Mouse (Mus musculus): ENCODE data around the gene Ccdc6. TPM values are rescaled to one million over a fixed set of nuclear protein-coding genes. Genes with fewer than 3 reads are reported as not detected.
"Not testable (repeated sequence)": the region's sequence is repeated elsewhere in the genome, so short reads cannot be mapped to it uniquely, and the experiment has no call there.

Ccdc6 gene
- polyA plus RNA-seq, 1 experiment = 22.8 TPM

DNA sequence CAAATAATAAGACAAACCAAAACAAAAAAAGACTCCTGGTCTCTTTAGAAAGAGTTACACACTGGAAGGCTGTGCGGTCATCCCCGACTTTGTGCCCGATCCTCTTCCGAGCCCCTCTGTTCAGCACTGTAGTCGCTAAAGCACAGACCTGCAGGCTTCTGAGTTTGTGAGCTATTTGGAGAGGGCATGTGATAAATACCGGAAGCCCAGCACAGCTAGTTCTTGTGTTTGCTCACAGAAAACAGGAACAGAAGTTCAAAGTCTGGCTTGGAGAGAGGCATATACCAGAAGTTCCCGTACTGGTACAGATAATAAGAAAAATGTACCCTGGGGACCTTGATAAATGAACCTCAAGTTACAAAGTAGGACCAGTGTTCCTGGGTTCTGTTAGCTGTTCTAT, 98.4 kb downstream of the Ccdc6 start:
- no peak for DNase-seq (ENCODE audit: low read depth, low spot score)
- WGBS = 52% methylated on average over 7 of the region's 7 CpGs

DNA sequence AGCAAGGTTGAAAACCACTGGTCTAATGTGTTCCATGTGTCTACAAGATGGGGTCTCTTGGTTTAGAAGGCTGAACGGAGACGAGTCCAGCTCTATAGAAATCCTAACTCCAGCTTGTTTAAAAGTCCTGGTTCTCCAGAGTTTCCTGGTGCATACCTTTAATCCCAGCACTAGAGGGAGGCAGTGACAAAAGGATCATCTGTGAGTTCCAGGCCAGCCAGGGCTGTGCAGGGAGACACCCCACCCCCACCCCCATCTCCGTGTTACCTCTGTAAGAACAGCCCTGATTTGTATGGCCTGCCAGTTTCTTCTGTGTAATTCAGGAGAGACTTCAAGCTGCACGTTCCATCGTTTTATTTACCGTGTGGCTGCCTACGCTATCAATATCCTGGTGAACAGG, 98.9 kb downstream of the Ccdc6 start:
- WGBS = 47% methylated on average over 7 of the region's 7 CpGs
- DNase-seq (ENCODE audit: low read depth, low spot score) = no peak

DNA sequence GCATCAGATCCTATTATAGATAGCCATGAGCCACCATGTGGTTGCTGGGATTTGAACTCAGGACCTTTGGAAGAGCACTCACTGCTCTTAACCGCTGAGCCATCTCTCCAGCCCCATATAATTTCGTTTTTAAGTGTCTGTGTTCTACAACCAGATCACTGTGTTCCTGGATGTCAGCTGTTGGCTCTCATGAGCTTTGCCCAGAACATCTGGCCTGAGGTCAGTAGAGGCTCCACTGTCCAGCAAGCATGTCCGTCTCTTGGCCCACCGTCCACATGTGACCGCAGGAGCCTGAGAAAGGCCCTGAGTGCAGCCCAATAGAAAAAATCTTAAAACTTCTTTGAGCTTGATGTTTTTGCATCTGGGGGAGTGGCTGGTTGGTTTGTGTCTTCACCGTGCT, 99.7 kb downstream of the Ccdc6 start:
- 81% methylated on average over 6 of the region's 6 CpGs for WGBS
- DNase-seq (ENCODE audit: low read depth, low spot score) = no peak

DNA sequence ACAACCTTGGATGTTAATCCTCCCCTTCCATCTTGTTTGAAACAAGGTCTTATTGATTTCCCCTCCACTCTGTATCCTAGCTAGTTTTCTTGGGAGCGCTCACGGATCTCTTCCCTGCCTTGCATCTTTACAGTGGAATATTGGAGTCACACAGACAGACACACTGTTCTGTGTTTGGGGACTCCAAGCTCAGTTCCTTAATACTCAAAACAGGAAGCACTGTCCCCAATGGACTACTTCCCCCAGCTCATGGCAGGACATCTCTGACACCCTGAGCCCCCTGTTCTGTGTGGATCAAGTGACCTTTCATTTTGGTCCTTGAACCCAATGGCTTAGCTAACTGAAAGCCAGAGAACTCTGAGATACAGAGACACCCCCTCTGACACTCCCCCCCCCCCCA, 100.7 kb downstream of the Ccdc6 start:
- WGBS = 84% methylated on average over 2 of the region's 2 CpGs
- DNase-seq (ENCODE audit: low read depth, low spot score) = no peak

DNA sequence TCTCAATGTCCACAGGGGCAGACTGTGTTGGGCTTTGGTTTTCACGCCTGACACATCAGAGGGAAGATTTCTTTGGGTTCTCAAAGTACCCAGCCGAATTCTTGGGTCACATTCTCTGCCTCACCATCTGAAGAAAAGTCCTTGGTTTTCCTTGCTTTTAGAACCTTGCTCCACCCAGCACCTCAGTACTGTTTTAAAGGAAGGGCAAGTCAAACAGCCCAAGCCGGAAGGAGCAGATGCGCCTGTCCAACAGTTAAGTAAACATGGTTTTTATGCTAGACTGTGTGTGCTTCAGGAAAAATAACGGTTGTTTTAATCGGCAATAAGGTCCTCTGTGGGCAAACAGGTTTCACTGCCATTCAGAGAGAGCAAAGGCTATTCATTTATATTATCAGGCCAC, 101.1 kb downstream of the Ccdc6 start:
- WGBS = 22% methylated on average over 6 of the region's 6 CpGs
- DNase-seq (ENCODE audit: low read depth, low spot score) = no peak

DNA sequence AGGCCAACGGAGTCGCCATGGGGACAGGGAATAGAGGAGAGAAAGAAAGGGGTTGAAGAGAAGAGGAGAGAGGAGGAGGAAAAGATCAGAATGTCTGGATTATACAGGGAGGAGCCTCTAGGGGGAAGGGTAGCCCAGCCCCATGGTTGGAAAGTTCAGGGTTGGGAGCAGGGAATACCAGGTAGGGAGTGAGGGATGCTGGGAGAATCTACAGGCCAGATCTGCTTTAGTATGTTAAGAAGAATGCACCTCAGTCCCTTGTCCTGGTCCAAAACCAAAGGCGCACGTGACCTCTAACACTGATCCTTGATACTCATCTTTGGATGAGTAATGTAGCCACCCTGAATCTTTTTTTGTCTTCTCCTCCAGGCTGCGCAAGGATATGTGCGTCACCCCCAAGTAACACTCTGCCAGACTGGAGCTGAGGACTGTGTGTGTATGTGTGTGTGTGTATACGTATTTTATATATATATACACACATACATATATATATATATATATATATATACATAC, 102.1 kb downstream of the Ccdc6 start:
- WGBS = 89% methylated on average over 7 of the region's 7 CpGs
- DNase-seq (ENCODE audit: low read depth, low spot score) = no peak

DNA sequence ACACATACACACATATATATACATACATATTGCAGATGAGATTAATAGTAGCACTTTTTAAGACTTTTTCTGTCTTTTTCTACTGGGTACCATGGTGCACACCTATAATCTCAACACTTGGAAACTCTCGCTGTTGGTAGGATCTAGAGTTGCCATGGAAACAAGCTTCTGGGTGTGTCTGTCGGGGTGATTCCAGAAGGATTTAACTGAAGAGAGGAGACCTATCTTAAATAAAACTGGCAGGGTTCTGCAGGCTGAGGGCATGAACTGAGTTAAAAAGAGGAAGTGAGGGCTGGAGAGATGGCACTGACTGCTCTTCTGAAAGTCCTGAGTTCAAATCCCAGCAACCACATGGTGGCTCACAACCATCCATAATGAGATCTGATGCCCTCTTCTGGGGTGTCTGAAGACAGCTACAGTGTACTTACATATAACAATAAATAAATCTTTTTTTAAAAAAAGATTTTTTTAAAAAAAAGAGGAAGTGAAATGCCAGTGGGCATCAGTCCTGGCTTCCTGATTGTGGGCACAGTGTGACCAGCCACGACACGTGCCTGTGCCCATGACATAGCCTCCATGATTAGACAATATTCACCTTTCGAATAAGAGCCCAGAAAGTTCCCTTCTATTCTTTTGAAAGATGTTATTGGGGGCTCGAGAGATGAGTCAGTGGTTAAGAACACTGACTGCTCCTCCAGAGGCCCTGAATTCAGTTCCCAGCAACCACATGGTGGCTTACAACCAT, 102.7 kb downstream of the Ccdc6 start:
- WGBS = 85% methylated on average over 6 of the region's 6 CpGs
- DNase-seq (ENCODE audit: low read depth, low spot score) = no peak

DNA sequence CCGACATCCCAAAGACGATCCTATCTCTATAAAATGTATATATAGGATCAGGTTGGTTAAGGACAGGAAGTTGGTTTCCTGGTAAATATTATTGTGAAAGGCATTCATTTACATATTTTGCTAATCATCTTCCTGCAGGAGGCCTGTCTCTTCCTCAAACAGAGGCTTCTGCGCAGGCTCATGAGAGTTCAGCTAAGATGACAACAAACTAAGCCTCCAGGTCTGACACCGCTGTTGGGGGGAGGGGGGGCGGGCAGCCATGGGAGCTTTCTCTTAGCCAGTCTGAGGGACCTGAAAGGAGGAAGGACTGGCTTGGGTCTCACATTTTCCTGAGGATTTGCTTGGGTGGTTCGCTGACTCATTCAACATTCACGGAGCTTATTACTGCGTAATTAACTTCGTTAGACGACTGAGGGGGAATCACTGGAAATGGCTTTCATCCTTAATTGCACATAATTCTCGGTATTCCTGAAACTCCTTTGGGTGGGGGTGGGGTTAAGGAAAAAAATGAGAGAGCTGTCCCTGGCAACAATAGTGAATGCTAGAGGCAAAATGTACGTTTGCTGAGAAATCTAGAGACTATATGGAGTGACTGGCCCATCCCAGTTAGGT, 104.1 kb downstream of the Ccdc6 start:
- WGBS = 75% methylated on average over 12 of the region's 12 CpGs
- no peak for DNase-seq (ENCODE audit: low read depth, low spot score)

DNA sequence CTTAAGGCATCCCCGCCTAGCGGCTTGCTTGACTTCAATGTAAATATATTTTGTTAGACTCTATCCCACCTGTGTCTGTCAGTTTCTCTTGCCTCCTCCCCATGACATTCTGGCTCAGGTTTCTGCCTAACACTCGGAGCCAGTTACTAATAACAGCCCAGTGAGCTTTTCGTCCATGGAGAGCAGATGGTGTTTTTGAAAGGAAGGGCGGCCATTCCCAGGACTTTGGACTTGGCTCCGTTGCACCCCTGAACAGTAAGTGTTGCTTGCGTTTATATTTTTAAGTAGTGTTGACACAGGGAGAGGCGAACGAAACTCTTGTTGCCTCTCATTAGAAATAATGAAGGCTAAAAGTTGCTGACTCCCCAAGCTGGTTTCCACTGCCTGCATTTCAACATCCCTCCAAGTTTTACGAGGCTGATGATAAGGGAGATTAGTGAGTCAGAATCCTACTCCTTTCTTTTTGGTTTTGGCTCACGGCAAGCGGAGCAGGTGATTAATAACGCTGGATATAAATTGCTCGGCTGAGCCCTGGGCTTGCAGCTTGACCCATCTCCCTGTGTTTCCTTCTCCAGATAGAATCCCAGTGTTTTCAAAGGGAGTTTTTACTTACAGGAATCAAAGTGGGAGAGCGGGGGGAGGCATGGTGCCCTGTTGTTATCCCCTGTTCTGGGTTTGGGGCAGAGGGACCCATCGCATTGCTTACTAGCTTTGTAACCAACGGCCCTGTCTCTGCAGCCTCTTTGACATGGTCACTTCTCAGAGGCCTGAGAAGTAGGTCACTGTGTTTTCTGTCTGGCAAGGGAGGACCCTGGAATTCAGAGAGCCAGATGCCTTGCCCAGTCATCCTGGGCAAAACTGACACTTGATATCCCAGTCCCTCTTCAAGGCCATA, 107.8 kb downstream of the Ccdc6 start, which contains the start of gene Mrln:
Gene Mrln, plus strand, starts transcription at position 160 of the 895 bp plus-strand sequence.
- WGBS = 19% methylated on average over 17 of the region's 17 CpGs
- DNase-seq (ENCODE audit: low read depth, low spot score) = no peak

DNA sequence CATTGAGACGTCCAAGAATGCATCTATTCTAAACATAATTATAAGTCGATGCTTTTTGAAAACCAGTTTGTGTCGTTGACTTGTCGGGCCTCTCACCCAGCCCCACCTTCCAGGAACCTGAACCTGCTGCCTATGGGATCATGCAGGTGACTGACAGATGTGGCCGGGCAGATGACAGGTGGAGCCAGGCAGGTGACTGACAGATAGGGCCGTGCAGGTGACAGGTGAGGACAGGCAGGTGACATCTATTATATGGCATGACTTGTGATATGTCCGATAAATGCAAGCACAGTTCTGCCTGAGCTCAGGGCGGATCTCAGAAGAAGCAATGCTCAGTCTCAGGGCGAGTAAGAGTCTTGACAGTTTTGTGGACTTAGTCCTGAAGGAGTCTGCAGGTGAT, 114.4 kb downstream of the Ccdc6 start:
- WGBS = 41% methylated on average over 9 of the region's 9 CpGs
- DNase-seq (ENCODE audit: low read depth, low spot score) = no peak

DNA sequence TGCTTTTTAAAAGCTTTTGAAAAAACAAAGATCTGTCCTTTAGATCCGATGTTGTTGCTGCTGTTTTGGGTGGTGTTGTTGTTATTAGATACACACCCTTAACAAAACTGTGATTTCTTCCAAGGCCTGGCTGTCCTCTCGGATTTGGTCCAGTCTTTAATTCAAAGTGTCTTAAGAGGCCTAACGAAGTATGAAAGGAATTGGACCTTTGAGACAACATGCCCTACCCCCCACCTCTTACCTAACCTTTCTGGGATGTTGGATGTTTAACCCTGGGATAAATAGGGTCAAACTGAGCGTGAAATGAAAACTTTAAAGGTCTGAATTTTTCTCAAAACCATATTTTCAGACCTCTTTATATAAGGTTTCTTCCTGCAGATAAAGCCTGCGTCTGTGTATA, 124.0 kb downstream of the Ccdc6 start:
- no peak for DNase-seq (ENCODE audit: low read depth, low spot score)
- 77% methylated on average over 5 of the region's 5 CpGs for WGBS

DNA sequence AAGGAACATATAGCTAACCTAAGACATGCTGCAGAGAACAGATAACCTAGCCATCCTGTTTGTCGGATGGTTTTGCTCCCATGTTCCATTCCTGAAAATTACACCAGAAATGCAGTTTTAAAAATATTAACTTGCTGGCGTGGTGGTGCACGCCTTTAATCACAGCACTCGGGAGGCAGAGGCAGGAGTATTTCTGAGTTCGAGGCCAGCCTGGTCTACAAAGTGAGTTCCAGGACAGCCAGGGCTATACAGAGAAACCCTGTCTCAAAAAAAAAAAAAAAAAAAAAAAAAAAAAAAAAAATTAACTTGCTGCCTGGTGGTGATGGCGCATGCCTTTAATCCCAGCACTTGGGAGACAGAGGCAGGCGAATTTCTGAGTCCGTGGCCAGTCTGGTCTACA, 125.3 kb downstream of the Ccdc6 start:
- not testable (repeated sequence) for DNase-seq (ENCODE audit: low read depth, low spot score)
- 92% methylated on average over 8 of the region's 8 CpGs for WGBS

DNA sequence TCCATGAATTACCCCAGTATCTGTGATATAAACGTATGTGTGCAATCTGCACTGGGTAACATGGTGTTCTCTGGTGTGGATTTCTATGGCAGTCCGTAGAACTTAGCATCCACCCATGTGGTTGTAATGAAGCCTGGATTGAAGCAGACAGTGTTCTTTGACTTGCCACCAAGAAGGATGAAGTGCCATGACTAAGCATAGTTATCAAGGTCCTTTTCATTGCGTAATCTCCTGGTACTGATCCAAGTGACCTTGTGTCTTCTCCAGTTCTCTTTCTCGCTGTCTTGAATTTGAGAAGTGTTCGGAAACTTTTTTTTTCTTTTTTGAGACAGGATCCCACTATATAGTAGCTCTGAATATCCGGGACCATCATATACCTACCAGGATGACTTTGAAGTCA, 127.7 kb downstream of the Ccdc6 start:
- 71% methylated on average over 6 of the region's 6 CpGs for WGBS
- DNase-seq (ENCODE audit: low read depth, low spot score) = no peak

DNA sequence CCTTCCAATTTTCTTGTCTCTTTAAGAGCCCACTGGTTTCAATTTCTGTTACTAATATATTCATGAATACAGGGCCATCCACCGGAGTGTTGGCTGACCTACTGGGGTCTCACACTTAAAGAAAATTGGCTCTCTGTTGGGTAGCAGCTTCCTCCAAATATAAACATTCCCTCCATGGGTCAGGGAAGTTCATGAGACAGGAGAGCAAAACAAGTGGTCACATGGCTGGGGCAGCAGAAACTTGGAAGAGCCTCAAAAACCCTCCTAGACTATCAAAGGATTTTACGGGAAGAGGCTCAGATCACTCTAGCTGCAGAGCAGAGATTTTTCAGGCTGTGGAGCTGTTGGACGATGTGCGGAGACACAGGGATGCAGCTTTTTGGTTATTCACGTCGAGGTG, 128.8 kb downstream of the Ccdc6 start:
- no peak for DNase-seq (ENCODE audit: low read depth, low spot score)
- 69% methylated on average over 6 of the region's 6 CpGs for WGBS

DNA sequence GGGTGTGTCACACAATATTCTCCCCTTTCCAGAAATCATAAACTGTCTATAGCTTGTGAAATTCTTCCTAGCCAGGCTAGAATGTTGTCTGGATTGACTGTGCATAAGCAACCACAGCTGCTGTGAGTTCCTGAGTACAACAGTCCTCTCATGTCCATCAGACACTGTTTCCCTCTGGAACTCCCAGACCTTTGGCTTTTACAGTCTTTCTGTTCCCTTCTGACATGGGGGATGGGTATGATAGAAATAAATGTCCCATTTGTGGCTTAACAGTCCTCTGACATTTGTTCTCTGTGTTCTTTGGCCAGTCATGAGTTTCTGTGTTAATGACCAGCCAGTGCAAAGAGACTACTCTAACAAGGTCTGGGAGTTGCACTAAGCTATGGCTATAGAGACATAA, 129.7 kb downstream of the Ccdc6 start:
- DNase-seq (ENCODE audit: low read depth, low spot score) = no peak

DNA sequence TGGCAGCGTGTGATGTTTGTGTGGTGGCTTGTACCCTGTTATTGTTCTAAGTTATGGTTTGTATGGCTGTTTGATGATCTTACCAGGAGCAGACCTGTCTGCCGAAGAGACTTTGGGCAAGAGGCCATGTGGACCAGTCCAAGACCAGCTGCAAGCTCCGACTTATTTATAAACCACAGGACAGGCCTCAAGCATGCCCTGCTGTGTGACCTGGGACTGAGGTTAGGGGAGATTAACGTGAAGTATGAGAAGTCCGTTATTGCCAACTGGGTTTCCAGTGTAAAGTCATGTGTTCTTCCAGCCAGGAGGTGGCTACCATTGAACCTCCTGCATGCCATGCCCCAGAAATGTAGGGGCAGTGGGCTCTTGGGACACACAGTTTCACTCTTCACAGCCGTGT, 133.4 kb downstream of the Ccdc6 start:
- 75% methylated on average over 6 of the region's 6 CpGs for WGBS
- DNase-seq (ENCODE audit: low read depth, low spot score) = no peak

DNA sequence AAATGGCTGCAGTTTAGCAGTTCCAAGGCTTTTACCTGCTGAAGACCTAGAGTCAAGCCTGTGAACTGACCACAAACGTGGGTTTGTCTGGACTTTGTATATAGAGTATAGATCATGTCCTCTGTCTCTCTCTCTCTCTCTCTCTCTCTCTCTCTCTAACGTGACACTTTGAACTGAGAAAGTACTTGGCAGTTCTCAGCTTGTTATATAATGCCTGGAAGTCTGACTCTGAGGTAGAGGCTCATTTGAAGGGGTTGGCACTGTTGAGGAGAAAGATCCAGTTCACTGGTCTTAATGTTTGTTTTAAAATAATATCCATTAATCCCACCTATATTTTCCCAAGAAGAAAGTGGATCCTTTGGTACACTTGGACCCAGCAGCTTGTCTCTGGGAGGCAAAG, 141.0 kb downstream of the Ccdc6 start:
- WGBS = 59% methylated on average over 2 of the region's 2 CpGs
- no peak for DNase-seq (ENCODE audit: low read depth, low spot score)

All from large intestine, adult 2 months (tissue).